Mouse (Mus musculus) brain, embryonic 14.5 days (tissue): ENCODE measurements around the gene Auts2.

Source experiments
- CTCF ChIP-seq: fragments of 200-500 bp; IDR thresholded peaks from 2 replicates; pipeline ENCODE4 v1.5.1; 2012; ENCODE audit warnings: inconsistent platforms, mild to moderate bottlenecking, moderate library complexity, borderline replicate concordance; ENCODE audit not compliant: insufficient read depth, insufficient read length; ENCODE audit errors: extremely low read depth
- POLR2A ChIP-seq: fragments of 200-500 bp; IDR thresholded peaks from 2 replicates; pipeline ENCODE4 v1.6.1; 2012; ENCODE audit warnings: mild to moderate bottlenecking, inconsistent platforms, borderline replicate concordance; ENCODE audit not compliant: poor library complexity, insufficient read depth, insufficient read length, severe bottlenecking; ENCODE audit errors: extremely low read depth

DNA sequence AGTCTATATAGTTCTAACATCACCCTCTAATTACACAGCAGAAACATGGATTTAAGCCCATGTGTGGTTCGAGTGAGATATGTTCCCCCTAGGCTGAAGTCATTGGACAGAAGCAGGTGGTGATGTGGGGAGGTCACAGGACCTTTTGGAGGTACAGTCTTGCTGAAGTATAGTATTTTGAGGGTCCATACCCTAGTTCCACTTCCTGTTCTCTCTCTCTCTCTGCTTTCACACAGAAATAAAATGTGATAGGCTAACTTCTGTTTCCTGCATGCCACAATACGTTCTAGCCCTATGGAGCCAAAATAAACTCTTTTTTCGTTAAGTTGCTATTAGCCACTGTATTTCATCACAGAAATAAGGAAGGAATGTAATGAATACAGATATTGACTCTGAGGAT is 376.6 kb downstream of the Auts2 start:
- no peak for TF ChIP-seq CTCF
- TF ChIP-seq POLR2A = no peak
